Mouse (Mus musculus) layer of hippocampus, adult 2 months (tissue): Measurements from ENCODE around the gene Frmd4a. TPM values are rescaled to one million over a fixed set of nuclear protein-coding genes. Genes with fewer than 3 reads are reported as not detected.

ENCODE experiments used
- DNase-seq, 2 experiments: peaks; one replicate each; pipeline ENCODE4 v3.0.0; 2022; ENCODE audit warnings: low spot score in 2 of 2
- H3K27ac ChIP-seq: fragments of 200-600 bp; 2 replicates; pipeline ENCODE4 v1.8.1; 2022
- H3K4me3 ChIP-seq: fragments of 200-600 bp; 2 replicates; pipeline ENCODE4 v1.8.1; 2022; ENCODE audit warnings: mild to moderate bottlenecking
- CTCF ChIP-seq: fragments of 200-600 bp; conservative IDR thresholded peaks from 2 replicates; pipeline ENCODE4 v1.8.1; 2022; ENCODE audit warnings: antibody characterized with exemption, mild to moderate bottlenecking, moderate library complexity
- total RNA-seq, 2 experiments: library from RNA; stranded (reverse); gene quantifications; 2 replicates each; pipeline ENCODE4 v1.2.3; 2021

Frmd4a gene
- total RNA-seq, 2 experiments from 2014 or later, result 69.1 to 82.3 TPM

- Histone ChIP-seq H3K4me3 (no peak overlapping the region), H3K27ac (peak overlapping the region; percentile 43; the same call in 1 of the 2 replicates)
- DNase-seq, result peak in 1 of 2 experiments; percentile 22
- no peak for TF ChIP-seq CTCF
Observed at GRCm38 (mm10) chr2:4342005-4342404, 324.5 kb downstream of the Frmd4a start.

- H3K4me3 ChIP-seq, result no peak overlapping the region
- TF ChIP-seq CTCF, result no peak
- H3K27ac ChIP-seq, result no peak overlapping the region
- no peak for DNase-seq
Observed at GRCm38 (mm10) chr2:4344411-4344810, 326.9 kb downstream of the Frmd4a start.

GRCm38 (mm10) chr2:4346232-4346631 lies 328.7 kb downstream of the Frmd4a start:
- Histone ChIP-seq H3K4me3 (no peak overlapping the region), H3K27ac (peak overlapping the region; percentile 48; the same call in 1 of the 2 replicates)
- no peak for DNase-seq
- TF ChIP-seq CTCF, result no peak

GRCm38 (mm10) chr2:4346953-4347352 lies 329.4 kb downstream of the Frmd4a start:
- peak overlapping the region; percentile 43; the same call in 1 of the 2 replicates for H3K27ac ChIP-seq
- TF ChIP-seq CTCF, result no peak
- no peak for DNase-seq
- no peak overlapping the region for H3K4me3 ChIP-seq

- DNase-seq, result no peak
- Histone ChIP-seq H3K4me3 (no peak overlapping the region), H3K27ac (peak overlapping the region; percentile 43; the same call in 1 of the 2 replicates)
- no peak for TF ChIP-seq CTCF
Observed at GRCm38 (mm10) chr2:4347782-4348181, 330.3 kb downstream of the Frmd4a start.

- H3K27ac ChIP-seq, result no peak overlapping the region
- no peak for DNase-seq
- H3K4me3 ChIP-seq, result no peak overlapping the region
- no peak for TF ChIP-seq CTCF
Observed at GRCm38 (mm10) chr2:4348509-4348908, 331.0 kb downstream of the Frmd4a start.

- no peak for TF ChIP-seq CTCF
- no peak overlapping the region for H3K4me3 ChIP-seq
- no peak for DNase-seq
- no peak overlapping the region for H3K27ac ChIP-seq
Observed at GRCm38 (mm10) chr2:4356812-4357384, 339.4 kb downstream of the Frmd4a start.

- Histone ChIP-seq H3K27ac (no peak overlapping the region), H3K4me3 (no peak overlapping the region)
- TF ChIP-seq CTCF, result no peak
- no peak for DNase-seq
Observed at GRCm38 (mm10) chr2:4361981-4362834, 344.7 kb downstream of the Frmd4a start.

GRCm38 (mm10) chr2:4364908-4365307 lies 347.4 kb downstream of the Frmd4a start:
- no peak for TF ChIP-seq CTCF
- DNase-seq, result no peak
- no peak overlapping the region for H3K4me3 ChIP-seq
- H3K27ac ChIP-seq, result no peak overlapping the region

- TF ChIP-seq CTCF, result no peak
- Histone ChIP-seq H3K27ac (no peak overlapping the region; the same call in 1 of the 2 replicates), H3K4me3 (no peak overlapping the region)
- DNase-seq, result peak; percentile 13 to 33
Observed at GRCm38 (mm10) chr2:4368544-4368943, 351.0 kb downstream of the Frmd4a start.

- Histone ChIP-seq H3K27ac (no peak overlapping the region), H3K4me3 (no peak overlapping the region)
- TF ChIP-seq CTCF, result no peak
- DNase-seq, result no peak
Observed at GRCm38 (mm10) chr2:4370499-4370898, 353.0 kb downstream of the Frmd4a start.

GRCm38 (mm10) chr2:4371341-4371740 lies 353.8 kb downstream of the Frmd4a start:
- H3K27ac ChIP-seq, result no peak overlapping the region
- DNase-seq, result no peak

GRCm38 (mm10) chr2:4378844-4379243 lies 361.3 kb downstream of the Frmd4a start:
- TF ChIP-seq CTCF, result no peak
- Histone ChIP-seq H3K27ac (no peak overlapping the region), H3K4me3 (no peak overlapping the region)
- DNase-seq, result no peak

More at GRCm38 (mm10) chr2:4371341-4371740, 353.8 kb downstream of the Frmd4a start:
- H3K4me3 ChIP-seq, result no peak overlapping the region
- no peak for TF ChIP-seq CTCF

- no peak for TF ChIP-seq CTCF
- DNase-seq, result no peak
- Histone ChIP-seq H3K4me3 (no peak overlapping the region), H3K27ac (no peak overlapping the region)
Observed at GRCm38 (mm10) chr2:4380435-4380834, 362.9 kb downstream of the Frmd4a start.
